Mouse (Mus musculus) neural tube, embryonic 12.5 days (tissue): Measurements from ENCODE around the gene Dnajc6. TPM values are rescaled to one million over a fixed set of nuclear protein-coding genes. Genes with fewer than 3 reads are reported as not detected.

Source experiments
- ATAC-seq: fragments of 200-750 bp; cut with Nextera tagmentation; 2 replicates; pipeline ENCODE4 v1.8.0; 2017; ENCODE audit warnings: low read depth, mild to moderate bottlenecking, moderate TSS enrichment, moderate library complexity; ENCODE audit not compliant: low FRiP score
- H3K27ac ChIP-seq: fragments of 300-500 bp; sonication (generic); 2 replicates; pipeline ENCODE4 v1.5.1; 2016
- H3K27me3 ChIP-seq: fragments of 300-500 bp; sonication (generic); replicated peaks from 2 replicates; pipeline ENCODE4 v1.6.1; 2016; ENCODE audit warnings: mild to moderate bottlenecking
- H3K36me3 ChIP-seq: fragments of 300-500 bp; sonication (generic); 2 replicates; pipeline ENCODE4 v1.6.1; 2016; ENCODE audit warnings: mild to moderate bottlenecking
- H3K4me1 ChIP-seq: fragments of 300-500 bp; sonication (generic); 2 replicates; pipeline ENCODE4 v1.6.1; 2016
- H3K4me2 ChIP-seq: fragments of 300-500 bp; sonication (generic); replicated peaks from 2 replicates; pipeline ENCODE4 v1.6.1; 2016; ENCODE audit warnings: mild to moderate bottlenecking
- H3K4me3 ChIP-seq: fragments of 300-500 bp; sonication (generic); 2 replicates; pipeline ENCODE4 v1.5.1; 2016
- H3K9ac ChIP-seq: fragments of 300-500 bp; sonication (generic); 2 replicates; pipeline ENCODE4 v1.6.1; 2016; ENCODE audit warnings: mild to moderate bottlenecking
- H3K9me3 ChIP-seq: fragments of 300-500 bp; sonication (generic); 2 replicates; pipeline ENCODE4 v1.6.1; 2016; ENCODE audit warnings: mild to moderate bottlenecking
- WGBS: fragments of 180-500 bp; shearing (Covaris S2); methylation state at CpG from one replicate; pipeline ENCODE4 v1.1.7; 2016; 5-methylcytosine and 5-hydroxymethylcytosine counted together
- polyA plus RNA-seq: library from polyadenylated mRNA; unstranded; fragments of >200 nt; fragmentation: Nextera tagmentation; extraction: Ambion mirVana; gene quantifications from 2 replicates; pipeline ENCODE4 v1.2.1, GENCODE M21; 2016

Gene Dnajc6
- polyA plus RNA-seq, 1 experiment from 2014 or later = 22.6 TPM

GRCm38 (mm10) chr4:101551425-101551824 lies 55.0 kb downstream of the Dnajc6 start:
- Histone ChIP-seq H3K9me3 (no peaks in the 10 kb centered on the region), H3K36me3 (no peaks in the 10 kb centered on the region), H3K4me2 (peak overlapping the region; percentile 84), H3K27me3 (no peaks in the 10 kb centered on the region), H3K27ac (no peak overlapping the region), H3K4me3 (peak overlapping the region; percentile 56), H3K9ac (no peak overlapping the region), H3K4me1 (peaks cover 6% of the 10 kb centered on the region; the same call in 1 of the 2 replicates)
- WGBS = 25% methylated on average over 4 of the region's 4 CpGs
- ATAC-seq = no peak

- H3K27ac ChIP-seq = no peak overlapping the region
- H3K4me2 ChIP-seq = peak overlapping the region; percentile 84
- H3K27me3 ChIP-seq = no peaks in the 10 kb centered on the region
- H3K4me3 ChIP-seq = no peak overlapping the region; the same call in 1 of the 2 replicates
- no peaks in the 10 kb centered on the region for H3K9me3 ChIP-seq
- no peak for ATAC-seq
- peaks cover 6% of the 10 kb centered on the region; the same call in 1 of the 2 replicates for H3K4me1 ChIP-seq
- no peaks in the 10 kb centered on the region for H3K36me3 ChIP-seq
- WGBS = 31% methylated on average over 5 of the region's 5 CpGs
- no peak overlapping the region for H3K9ac ChIP-seq
Observed at GRCm38 (mm10) chr4:101552372-101552771, 55.9 kb downstream of the Dnajc6 start.

- no peaks in the 10 kb centered on the region for H3K9me3 ChIP-seq
- no peak for ATAC-seq
- H3K27ac ChIP-seq = no peak overlapping the region
- H3K4me1 ChIP-seq = peaks cover 11% of the 10 kb centered on the region
- no peaks in the 10 kb centered on the region for H3K36me3 ChIP-seq
- 93% methylated on average over 4 of the region's 4 CpGs for WGBS
- H3K9ac ChIP-seq = no peak overlapping the region
- no peak overlapping the region for H3K4me2 ChIP-seq
- H3K27me3 ChIP-seq = no peaks in the 10 kb centered on the region
- H3K4me3 ChIP-seq = no peak overlapping the region
Observed at GRCm38 (mm10) chr4:101555016-101555415, 58.6 kb downstream of the Dnajc6 start.

GRCm38 (mm10) chr4:101560137-101560536 lies 63.7 kb downstream of the Dnajc6 start:
- WGBS = 79% methylated on average over 4 of the region's 4 CpGs

GRCm38 (mm10) chr4:101562836-101563235 lies 66.4 kb downstream of the Dnajc6 start:
- Histone ChIP-seq H3K27ac (no peak overlapping the region), H3K4me3 (no peak overlapping the region), H3K36me3 (no peaks in the 10 kb centered on the region), H3K4me1 (peaks cover 9% of the 10 kb centered on the region; the same call in 1 of the 2 replicates), H3K4me2 (no peak overlapping the region), H3K27me3 (no peaks in the 10 kb centered on the region), H3K9ac (no peak overlapping the region), H3K9me3 (no peaks in the 10 kb centered on the region)
- whole genome bisulfite sequencing = 67% methylated on average over 7 of the region's 7 CpGs
- ATAC-seq = no peak

More at GRCm38 (mm10) chr4:101560137-101560536, 63.7 kb downstream of the Dnajc6 start:
- H3K4me2 ChIP-seq = no peak overlapping the region
- H3K27ac ChIP-seq = no peak overlapping the region
- no peak for ATAC-seq
- H3K9ac ChIP-seq = no peak overlapping the region
- H3K4me3 ChIP-seq = no peak overlapping the region
- H3K27me3 ChIP-seq = no peaks in the 10 kb centered on the region
- no peaks in the 10 kb centered on the region for H3K9me3 ChIP-seq
- no peaks in the 10 kb centered on the region for H3K36me3 ChIP-seq
- peaks cover 9% of the 10 kb centered on the region; the same call in 1 of the 2 replicates for H3K4me1 ChIP-seq

- 95% methylated on average over 5 of the region's 5 CpGs for whole genome bisulfite sequencing
- ATAC-seq = no peak
Observed at GRCm38 (mm10) chr4:101563607-101564006, 67.2 kb downstream of the Dnajc6 start.

GRCm38 (mm10) chr4:101564746-101565417 lies 68.4 kb downstream of the Dnajc6 start:
- Histone ChIP-seq H3K9me3 (no peaks in the 10 kb centered on the region), H3K27me3 (no peaks in the 10 kb centered on the region), H3K4me2 (no peak overlapping the region), H3K36me3 (no peaks in the 10 kb centered on the region), H3K9ac (no peak overlapping the region), H3K27ac (no peak overlapping the region), H3K4me3 (no peak overlapping the region), H3K4me1 (0 out of 2 replicates have a peak, but pooled peaks cover 4% of the 10 kb centered on the region)
- ATAC-seq = no peak
- 81% methylated on average over 4 of the region's 4 CpGs for WGBS

More at GRCm38 (mm10) chr4:101563607-101564006, 67.2 kb downstream of the Dnajc6 start:
- Histone ChIP-seq H3K4me3 (no peak overlapping the region), H3K4me2 (no peak overlapping the region), H3K27ac (no peak overlapping the region), H3K4me1 (0 out of 2 replicates have a peak, but pooled peaks cover 4% of the 10 kb centered on the region), H3K36me3 (no peaks in the 10 kb centered on the region), H3K27me3 (no peaks in the 10 kb centered on the region), H3K9me3 (no peaks in the 10 kb centered on the region), H3K9ac (no peak overlapping the region)

GRCm38 (mm10) chr4:101569076-101569475 lies 72.6 kb downstream of the Dnajc6 start:
- no peaks in the 10 kb centered on the region for H3K9me3 ChIP-seq
- H3K36me3 ChIP-seq = no peaks in the 10 kb centered on the region
- WGBS = 68% methylated on average over 7 of the region's 7 CpGs
- no peak for ATAC-seq
- H3K9ac ChIP-seq = no peak overlapping the region
- no peak overlapping the region for H3K4me3 ChIP-seq
- no peak overlapping the region for H3K4me2 ChIP-seq
- no peaks in the 10 kb centered on the region for H3K4me1 ChIP-seq
- H3K27ac ChIP-seq = no peak overlapping the region
- H3K27me3 ChIP-seq = no peaks in the 10 kb centered on the region

DNA sequence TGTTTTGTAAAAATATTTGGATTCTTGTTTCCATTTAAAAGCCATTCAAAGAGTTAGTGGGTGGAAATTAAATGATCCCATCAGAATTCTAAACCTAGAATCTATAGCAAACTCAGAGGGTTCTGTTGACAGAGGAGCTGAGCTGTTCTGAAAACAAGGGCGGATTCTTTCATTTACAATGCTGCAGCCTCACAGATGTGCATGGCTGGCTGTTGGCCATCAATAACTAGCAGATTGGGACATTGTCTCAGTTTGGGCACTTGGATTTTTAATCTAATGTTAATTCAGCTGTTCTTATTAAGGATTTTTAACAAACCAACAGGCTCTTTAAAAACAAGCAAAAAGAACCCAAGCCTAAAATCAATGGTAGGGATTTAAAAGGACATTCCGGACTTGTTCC lies 75.7 kb downstream of the Dnajc6 start:
- H3K27me3 ChIP-seq = no peaks in the 10 kb centered on the region
- H3K4me2 ChIP-seq = no peak overlapping the region
- no peaks in the 10 kb centered on the region for H3K9me3 ChIP-seq
- no peaks in the 10 kb centered on the region for H3K36me3 ChIP-seq
- no peak overlapping the region for H3K27ac ChIP-seq
- no peaks in the 10 kb centered on the region for H3K4me1 ChIP-seq
- ATAC-seq = no peak
- 80% methylated on average over 2 of the region's 2 CpGs for WGBS
- no peak overlapping the region for H3K4me3 ChIP-seq
- no peak overlapping the region for H3K9ac ChIP-seq

- Histone ChIP-seq H3K27ac (no peak overlapping the region), H3K36me3 (no peaks in the 10 kb centered on the region), H3K27me3 (no peaks in the 10 kb centered on the region), H3K9me3 (no peaks in the 10 kb centered on the region), H3K4me2 (no peak overlapping the region), H3K9ac (no peak overlapping the region), H3K4me1 (no peaks in the 10 kb centered on the region), H3K4me3 (no peak overlapping the region)
- ATAC-seq = no peak
- 73% methylated on average over 5 of the region's 5 CpGs for WGBS
Observed at GRCm38 (mm10) chr4:101575307-101575706, 78.9 kb downstream of the Dnajc6 start.

DNA sequence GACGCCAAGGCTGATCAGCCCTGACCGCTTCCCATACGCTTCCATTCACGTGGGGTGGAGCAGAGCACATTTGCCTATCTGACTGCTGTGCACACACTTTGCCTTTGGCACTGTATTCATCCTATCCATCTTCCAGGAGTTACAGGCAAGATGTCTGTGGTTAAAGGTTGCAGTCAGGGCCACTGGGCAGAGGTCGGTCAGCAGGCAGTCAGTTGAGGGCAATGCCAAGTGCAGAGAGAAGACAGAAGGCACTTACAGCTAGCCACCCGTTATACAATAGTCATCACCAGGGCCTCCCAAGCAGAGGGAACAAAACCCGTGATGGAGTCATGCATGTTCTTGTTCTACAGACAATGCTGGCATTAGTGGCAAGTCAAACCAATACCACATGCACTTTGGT lies 82.3 kb downstream of the Dnajc6 start:
- Histone ChIP-seq H3K36me3 (no peaks in the 10 kb centered on the region), H3K27ac (no peak overlapping the region), H3K4me1 (no peaks in the 10 kb centered on the region), H3K4me3 (no peak overlapping the region), H3K9ac (no peak overlapping the region), H3K9me3 (no peaks in the 10 kb centered on the region), H3K27me3 (no peaks in the 10 kb centered on the region), H3K4me2 (no peak overlapping the region)
- 81% methylated on average over 7 of the region's 7 CpGs for WGBS
- ATAC-seq = no peak

DNA sequence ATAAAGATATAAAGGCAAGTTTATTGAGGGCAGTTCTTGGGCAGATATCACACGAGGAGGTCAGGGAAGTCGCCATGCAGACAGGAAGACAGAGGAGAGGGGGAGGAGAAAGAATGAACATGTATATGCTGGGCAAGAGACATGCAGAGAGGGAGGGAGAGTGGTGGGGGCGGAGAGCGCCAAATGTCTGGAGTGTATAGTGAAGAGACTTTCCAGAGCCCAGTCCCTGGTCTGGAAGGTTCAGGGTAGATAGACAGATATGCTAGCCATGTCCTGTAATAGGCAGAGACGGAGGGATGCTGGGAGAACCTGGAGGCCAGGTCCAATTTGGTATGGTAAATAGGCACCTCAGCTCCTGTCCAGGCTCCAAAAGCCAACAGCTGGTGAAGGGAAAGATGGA lies 83.1 kb downstream of the Dnajc6 start:
- H3K4me3 ChIP-seq = no peak overlapping the region
- ATAC-seq = no peak
- H3K4me1 ChIP-seq = peaks cover under 1% of the 10 kb centered on the region; the same call in 1 of the 2 replicates
- no peak overlapping the region for H3K4me2 ChIP-seq
- H3K27me3 ChIP-seq = no peaks in the 10 kb centered on the region
- H3K27ac ChIP-seq = no peak overlapping the region
- H3K9me3 ChIP-seq = no peaks in the 10 kb centered on the region
- H3K36me3 ChIP-seq = no peaks in the 10 kb centered on the region
- 79% methylated on average over 5 of the region's 5 CpGs for WGBS
- no peak overlapping the region for H3K9ac ChIP-seq

- no peak for ATAC-seq
- no peak overlapping the region for H3K27ac ChIP-seq
- no peaks in the 10 kb centered on the region for H3K9me3 ChIP-seq
- H3K4me3 ChIP-seq = no peak overlapping the region
- H3K4me1 ChIP-seq = peaks cover 17% of the 10 kb centered on the region
- no peaks in the 10 kb centered on the region for H3K27me3 ChIP-seq
- H3K9ac ChIP-seq = no peak overlapping the region
- no peaks in the 10 kb centered on the region for H3K36me3 ChIP-seq
- 86% methylated on average over 4 of the region's 4 CpGs for WGBS
- no peak overlapping the region for H3K4me2 ChIP-seq
Observed at GRCm38 (mm10) chr4:101581156-101581555, 84.7 kb downstream of the Dnajc6 start.
